Mouse (Mus musculus) small intestine, adult 2 months (tissue): ENCODE measurements around the gene Safb.

Source experiments
- CTCF ChIP-seq: fragments of 200-500 bp; IDR thresholded peaks from 2 replicates; pipeline ENCODE4 v1.5.1; 2012; ENCODE audit warnings: low read depth, mild to moderate bottlenecking, control low read depth, inconsistent platforms, low read length, moderate library complexity, mixed read lengths; ENCODE audit not compliant: insufficient replicate concordance, insufficient read length; ENCODE audit errors: extremely low read depth
- POLR2A ChIP-seq: fragments of 200-500 bp; IDR thresholded peaks from 2 replicates; pipeline ENCODE4 v1.6.1; 2012; ENCODE audit warnings: low read depth, mild to moderate bottlenecking, control low read depth, inconsistent platforms, low read length, moderate library complexity

- no peak for TF ChIP-seq CTCF
- no peak for TF ChIP-seq POLR2A
Observed at GRCm38 (mm10) chr17:56608699-56609098, 24.1 kb downstream of the Safb start.
